Mouse (Mus musculus): ENCODE results near the gene Ubr7. TPM values are rescaled to one million over a fixed set of nuclear protein-coding genes. Genes with fewer than 3 reads are reported as not detected.

Gene Ubr7
- polyA plus RNA-seq, 1 experiment from 2014 or later = 43.5 TPM

DNA sequence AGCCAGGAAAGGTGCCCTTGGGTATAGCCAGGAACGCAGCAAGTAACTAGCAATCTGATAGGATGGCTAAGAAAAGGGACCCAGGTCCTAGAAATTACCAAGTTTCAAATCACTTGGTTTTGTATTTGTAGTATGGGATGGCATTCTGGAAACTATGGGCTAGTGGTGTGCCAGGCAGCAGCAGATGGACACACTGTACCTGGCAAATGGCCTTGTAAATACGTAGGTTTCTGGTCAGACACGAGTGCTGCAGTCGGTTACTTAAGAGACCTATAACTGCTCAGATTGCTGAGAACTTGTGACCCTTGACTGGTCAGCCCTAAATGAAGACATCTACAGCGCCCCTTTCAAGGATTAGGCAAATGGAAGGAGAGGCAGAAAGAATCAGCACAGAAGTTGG lies 20.4 kb downstream of the Ubr7 start:
- H3K27ac ChIP-seq (ENCODE audit: low read depth, low read length) = no peak overlapping the region
- H3K36me3 ChIP-seq (ENCODE audit: control insufficient read depth, insufficient read depth, low read length) = peaks cover 29% of the 10 kb centered on the region
- H3K9ac ChIP-seq (replicated peaks; ENCODE audit: low read depth, low read length) = no peak overlapping the region
- WGBS = 89% methylated on average over 5 of the region's 5 CpGs
- ATAC-seq (ENCODE audit: low read depth) = no peak
- H3K27me3 ChIP-seq (ENCODE audit: control insufficient read depth, insufficient read depth, low read length) = no peaks in the 10 kb centered on the region
- no peak overlapping the region for H3K4me3 ChIP-seq (ENCODE audit: low read depth, low read length)
- H3K9me3 ChIP-seq (ENCODE audit: control insufficient read depth, low read length) = no peaks in the 10 kb centered on the region
- H3K4me1 ChIP-seq (ENCODE audit: control insufficient read depth, insufficient read depth, low read length) = no peaks in the 10 kb centered on the region
- H3K4me2 ChIP-seq (ENCODE audit: low read depth, low read length) = no peak overlapping the region

DNA sequence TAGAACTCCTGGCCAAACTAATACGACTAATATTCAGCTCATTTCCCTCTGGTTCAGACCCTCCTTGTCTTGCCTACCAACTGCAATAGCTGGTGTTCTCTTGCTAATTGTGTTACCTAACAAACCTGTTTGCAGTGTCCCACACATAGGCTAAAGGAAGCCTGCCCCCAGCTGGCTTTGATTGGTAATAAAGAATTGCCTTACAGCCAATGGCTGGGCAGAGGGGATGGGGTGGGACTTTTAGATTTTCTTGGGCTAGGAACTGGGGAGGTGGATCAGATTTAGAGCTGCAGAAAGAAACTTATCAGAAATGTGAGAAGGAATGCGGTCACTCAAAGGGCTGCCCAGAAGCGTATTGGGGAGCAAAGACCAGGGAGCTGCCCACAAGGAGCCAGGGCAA lies 21.7 kb downstream of the Ubr7 start:
- H3K4me3 ChIP-seq (ENCODE audit: low read depth, low read length) = no peak overlapping the region
- ATAC-seq (ENCODE audit: low read depth) = no peak
- peaks cover 23% of the 10 kb centered on the region for H3K36me3 ChIP-seq (ENCODE audit: control insufficient read depth, insufficient read depth, low read length)
- no peak overlapping the region for H3K4me2 ChIP-seq (ENCODE audit: low read depth, low read length)
- H3K27ac ChIP-seq (ENCODE audit: low read depth, low read length) = no peak overlapping the region
- no peaks in the 10 kb centered on the region for H3K9me3 ChIP-seq (ENCODE audit: control insufficient read depth, low read length)
- H3K9ac ChIP-seq (replicated peaks; ENCODE audit: low read depth, low read length) = no peak overlapping the region
- H3K27me3 ChIP-seq (ENCODE audit: control insufficient read depth, insufficient read depth, low read length) = no peaks in the 10 kb centered on the region
- no peaks in the 10 kb centered on the region for H3K4me1 ChIP-seq (ENCODE audit: control insufficient read depth, insufficient read depth, low read length)
- 52% methylated on average over 3 of the region's 3 CpGs for WGBS

GRCm38 (mm10) chr12:102782841-102783240 lies 25.1 kb downstream of the Ubr7 start:
- Histone ChIP-seq H3K36me3 (ENCODE audit: control insufficient read depth, insufficient read depth, low read length) (peaks cover 24% of the 10 kb centered on the region), H3K27me3 (ENCODE audit: control insufficient read depth, insufficient read depth, low read length) (no peaks in the 10 kb centered on the region), H3K27ac (ENCODE audit: low read depth, low read length) (no peak overlapping the region), H3K9me3 (ENCODE audit: control insufficient read depth, low read length) (no peaks in the 10 kb centered on the region), H3K4me1 (ENCODE audit: control insufficient read depth, insufficient read depth, low read length) (no peaks in the 10 kb centered on the region), H3K4me3 (ENCODE audit: low read depth, low read length) (no peak overlapping the region), H3K9ac (replicated peaks; ENCODE audit: low read depth, low read length) (no peak overlapping the region), H3K4me2 (ENCODE audit: low read depth, low read length) (no peak overlapping the region)
- 91% methylated on average over 5 of the region's 5 CpGs for WGBS
- ATAC-seq (ENCODE audit: low read depth) = no peak

GRCm38 (mm10) chr12:102784899-102785592 lies 27.3 kb downstream of the Ubr7 start:
- H3K9me3 ChIP-seq (ENCODE audit: control insufficient read depth, low read length) = no peaks in the 10 kb centered on the region
- ATAC-seq (ENCODE audit: low read depth) = no peak
- WGBS = 89% methylated on average over 19 of the region's 19 CpGs
- H3K36me3 ChIP-seq (ENCODE audit: control insufficient read depth, insufficient read depth, low read length) = peaks cover 25% of the 10 kb centered on the region
- H3K27ac ChIP-seq (ENCODE audit: low read depth, low read length) = no peak overlapping the region
- H3K9ac ChIP-seq (replicated peaks; ENCODE audit: low read depth, low read length) = no peak overlapping the region
- H3K4me2 ChIP-seq (ENCODE audit: low read depth, low read length) = no peak overlapping the region
- H3K27me3 ChIP-seq (ENCODE audit: control insufficient read depth, insufficient read depth, low read length) = no peaks in the 10 kb centered on the region
- H3K4me1 ChIP-seq (ENCODE audit: control insufficient read depth, insufficient read depth, low read length) = no peaks in the 10 kb centered on the region
- no peak overlapping the region for H3K4me3 ChIP-seq (ENCODE audit: low read depth, low read length)

DNA sequence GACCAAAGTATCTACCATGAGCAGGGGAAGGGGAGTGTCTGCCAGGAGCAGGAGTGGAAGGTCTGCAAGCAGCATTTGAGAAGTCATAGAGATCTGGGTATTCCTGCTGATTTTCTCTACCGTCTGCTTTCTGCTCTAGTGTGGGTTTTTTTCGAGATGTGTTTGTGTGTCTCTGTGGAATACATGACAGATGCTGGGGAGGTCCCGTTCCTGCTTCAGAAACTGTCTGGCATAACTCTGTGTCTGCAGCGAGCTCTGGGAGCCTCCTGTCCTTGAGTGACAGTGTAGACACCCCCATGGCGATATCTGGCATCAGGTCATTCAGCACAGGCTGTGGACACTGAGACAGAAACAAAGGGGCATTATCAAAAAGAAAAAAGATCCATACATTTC lies 27.8 kb downstream of the Ubr7 start:
- H3K9me3 ChIP-seq (ENCODE audit: control insufficient read depth, low read length) = no peaks in the 10 kb centered on the region
- H3K4me1 ChIP-seq (ENCODE audit: control insufficient read depth, insufficient read depth, low read length) = no peaks in the 10 kb centered on the region
- no peak overlapping the region for H3K4me2 ChIP-seq (ENCODE audit: low read depth, low read length)
- no peak overlapping the region for H3K4me3 ChIP-seq (ENCODE audit: low read depth, low read length)
- H3K9ac ChIP-seq (replicated peaks; ENCODE audit: low read depth, low read length) = no peak overlapping the region
- peaks cover 28% of the 10 kb centered on the region for H3K36me3 ChIP-seq (ENCODE audit: control insufficient read depth, insufficient read depth, low read length)
- WGBS = 73% methylated on average over 5 of the region's 5 CpGs
- ATAC-seq (ENCODE audit: low read depth) = no peak
- no peak overlapping the region for H3K27ac ChIP-seq (ENCODE audit: low read depth, low read length)
- H3K27me3 ChIP-seq (ENCODE audit: control insufficient read depth, insufficient read depth, low read length) = no peaks in the 10 kb centered on the region

DNA sequence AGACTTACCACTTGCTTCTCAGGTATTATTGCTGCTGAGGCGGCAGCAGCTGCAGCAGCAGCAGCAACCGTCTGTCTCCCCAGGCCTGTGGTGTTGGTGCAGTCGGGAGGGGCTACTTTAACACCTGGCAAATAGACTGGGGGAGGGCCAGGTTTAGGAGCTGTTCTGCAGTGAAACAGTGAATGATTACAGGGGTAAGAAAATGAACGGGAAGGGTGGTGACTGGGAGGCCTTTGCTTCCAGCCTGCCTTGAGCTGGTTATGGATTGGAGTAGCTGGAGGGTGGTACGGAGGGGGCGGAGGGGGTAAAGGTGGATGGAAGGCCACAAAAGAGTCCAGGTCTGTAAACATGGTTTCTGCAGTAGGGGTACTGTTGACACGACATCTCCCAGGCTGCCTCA lies 30.2 kb downstream of the Ubr7 start:
- Histone ChIP-seq H3K9me3 (ENCODE audit: control insufficient read depth, low read length) (no peaks in the 10 kb centered on the region), H3K27me3 (ENCODE audit: control insufficient read depth, insufficient read depth, low read length) (no peaks in the 10 kb centered on the region), H3K4me3 (ENCODE audit: low read depth, low read length) (no peak overlapping the region), H3K9ac (replicated peaks; ENCODE audit: low read depth, low read length) (no peak overlapping the region), H3K27ac (ENCODE audit: low read depth, low read length) (no peak overlapping the region), H3K36me3 (ENCODE audit: control insufficient read depth, insufficient read depth, low read length) (peaks cover 42% of the 10 kb centered on the region), H3K4me1 (ENCODE audit: control insufficient read depth, insufficient read depth, low read length) (no peaks in the 10 kb centered on the region), H3K4me2 (ENCODE audit: low read depth, low read length) (no peak overlapping the region)
- no peak for ATAC-seq (ENCODE audit: low read depth)
- WGBS = 86% methylated on average over 7 of the region's 7 CpGs

GRCm38 (mm10) chr12:102799528-102799927 lies 41.8 kb downstream of the Ubr7 start:
- no peaks in the 10 kb centered on the region for H3K4me1 ChIP-seq (ENCODE audit: control insufficient read depth, insufficient read depth, low read length)
- H3K27ac ChIP-seq (ENCODE audit: low read depth, low read length) = no peak overlapping the region
- no peak for ATAC-seq (ENCODE audit: low read depth)
- H3K4me2 ChIP-seq (ENCODE audit: low read depth, low read length) = no peak overlapping the region
- 0 out of 2 replicates have a peak, but pooled peaks cover 3% of the 10 kb centered on the region for H3K36me3 ChIP-seq (ENCODE audit: control insufficient read depth, insufficient read depth, low read length)
- no peaks in the 10 kb centered on the region for H3K27me3 ChIP-seq (ENCODE audit: control insufficient read depth, insufficient read depth, low read length)
- no peaks in the 10 kb centered on the region for H3K9me3 ChIP-seq (ENCODE audit: control insufficient read depth, low read length)
- no peak overlapping the region for H3K4me3 ChIP-seq (ENCODE audit: low read depth, low read length)
- no peak overlapping the region for H3K9ac ChIP-seq (replicated peaks; ENCODE audit: low read depth, low read length)
- 96% methylated on average over 2 of the region's 2 CpGs for WGBS

GRCm38 (mm10) chr12:102814858-102815257 lies 57.1 kb downstream of the Ubr7 start:
- no peak overlapping the region for H3K4me3 ChIP-seq (ENCODE audit: low read depth, low read length)
- no peaks in the 10 kb centered on the region for H3K4me1 ChIP-seq (ENCODE audit: control insufficient read depth, insufficient read depth, low read length)
- no peaks in the 10 kb centered on the region for H3K9me3 ChIP-seq (ENCODE audit: control insufficient read depth, low read length)
- ATAC-seq (ENCODE audit: low read depth) = no peak
- 69% methylated on average over 1 of the region's 1 CpGs for WGBS
- H3K27me3 ChIP-seq (ENCODE audit: control insufficient read depth, insufficient read depth, low read length) = no peaks in the 10 kb centered on the region
- H3K4me2 ChIP-seq (ENCODE audit: low read depth, low read length) = no peak overlapping the region
- H3K36me3 ChIP-seq (ENCODE audit: control insufficient read depth, insufficient read depth, low read length) = peaks cover 9% of the 10 kb centered on the region
- H3K27ac ChIP-seq (ENCODE audit: low read depth, low read length) = no peak overlapping the region
- no peak overlapping the region for H3K9ac ChIP-seq (replicated peaks; ENCODE audit: low read depth, low read length)

DNA sequence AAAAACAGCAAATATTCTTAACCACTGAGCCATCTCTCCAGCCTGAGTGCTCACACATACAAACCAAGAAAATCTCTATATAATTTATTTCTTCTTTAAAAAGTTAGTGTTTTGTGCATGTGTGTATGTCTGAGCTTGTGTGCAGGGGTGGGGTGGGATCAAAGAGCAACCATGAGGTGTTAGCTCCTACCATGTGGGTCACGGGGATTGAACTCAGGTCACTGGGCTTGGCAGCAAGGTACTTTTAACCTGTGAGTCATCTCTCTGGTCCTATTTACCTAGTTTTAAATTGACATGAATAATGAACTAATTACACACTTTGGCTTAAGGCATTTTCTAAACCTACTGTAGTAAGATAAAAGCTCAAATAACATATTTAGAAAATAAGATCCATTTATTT lies 68.6 kb downstream of the Ubr7 start:
- H3K9me3 ChIP-seq (ENCODE audit: control insufficient read depth, low read length) = no peaks in the 10 kb centered on the region
- no peaks in the 10 kb centered on the region for H3K36me3 ChIP-seq (ENCODE audit: control insufficient read depth, insufficient read depth, low read length)
- H3K27me3 ChIP-seq (ENCODE audit: control insufficient read depth, insufficient read depth, low read length) = no peaks in the 10 kb centered on the region
- WGBS = 97% methylated on average over 1 of the region's 1 CpGs
- no peaks in the 10 kb centered on the region for H3K4me1 ChIP-seq (ENCODE audit: control insufficient read depth, insufficient read depth, low read length)
- no peak overlapping the region for H3K4me3 ChIP-seq (ENCODE audit: low read depth, low read length)
- no peak overlapping the region for H3K27ac ChIP-seq (ENCODE audit: low read depth, low read length)
- no peak overlapping the region for H3K4me2 ChIP-seq (ENCODE audit: low read depth, low read length)
- no peak overlapping the region for H3K9ac ChIP-seq (replicated peaks; ENCODE audit: low read depth, low read length)
- no peak for ATAC-seq (ENCODE audit: low read depth)
